Mouse (Mus musculus) 416B (cell line): ENCODE measurements at regions not wholly inside any gene's neighbourhood (a gene's known extent, or its start where the extent isn't known, plus 50 kb on each side); places are given as distances from the start of the nearest gene placed in this dataset.

Source experiments
- DNase-seq: peaks from one replicate; pipeline ENCODE4 v3.0.0; 2011; ENCODE audit warnings: low read depth

- no peak for DNase-seq
These were observed 179.2 kb upstream of the Sh3bp4 start for GRCm38 (mm10) chr1:88891041-88891440.

- no peak for DNase-seq
These were observed 167.8 kb upstream of the Sh3bp4 start for GRCm38 (mm10) chr1:88902426-88902825.

GRCm38 (mm10) chr1:88907766-88908463 is 162.3 kb upstream of the Sh3bp4 start:
- DNase-seq, result no peak

- no peak for DNase-seq
These were observed 161.5 kb upstream of the Sh3bp4 start for GRCm38 (mm10) chr1:88908683-88909082.

GRCm38 (mm10) chr1:88909314-88909713 is 160.9 kb upstream of the Sh3bp4 start:
- DNase-seq, result no peak

GRCm38 (mm10) chr1:88909864-88910573 is 160.2 kb upstream of the Sh3bp4 start:
- no peak for DNase-seq

GRCm38 (mm10) chr1:88911724-88912123 is 158.5 kb upstream of the Sh3bp4 start:
- DNase-seq, result no peak

GRCm38 (mm10) chr1:88916531-88917050 is 153.6 kb upstream of the Sh3bp4 start:
- DNase-seq, result no peak

GRCm38 (mm10) chr1:88921401-88921800 is 148.8 kb upstream of the Sh3bp4 start:
- no peak for DNase-seq

- no peak for DNase-seq
These were observed 146.2 kb upstream of the Sh3bp4 start for GRCm38 (mm10) chr1:88923791-88924581.

GRCm38 (mm10) chr1:88935191-88935590 is 135.0 kb upstream of the Sh3bp4 start:
- DNase-seq, result no peak

- no peak for DNase-seq
These were observed 134.4 kb upstream of the Sh3bp4 start for GRCm38 (mm10) chr1:88935779-88936178.

GRCm38 (mm10) chr1:88937327-88937726 is 132.9 kb upstream of the Sh3bp4 start:
- DNase-seq, result no peak

- no peak for DNase-seq
These were observed 131.8 kb upstream of the Sh3bp4 start for GRCm38 (mm10) chr1:88938458-88938857.

- DNase-seq, result no peak
These were observed 127.2 kb upstream of the Sh3bp4 start for GRCm38 (mm10) chr1:88943039-88943438.

GRCm38 (mm10) chr1:88945868-88946267 is 124.3 kb upstream of the Sh3bp4 start:
- no peak for DNase-seq

GRCm38 (mm10) chr1:88946374-88946773 is 123.8 kb upstream of the Sh3bp4 start:
- DNase-seq, result no peak

GRCm38 (mm10) chr1:88949911-88950310 is 120.3 kb upstream of the Sh3bp4 start:
- no peak for DNase-seq

- no peak for DNase-seq
These were observed 116.7 kb upstream of the Sh3bp4 start for GRCm38 (mm10) chr1:88953516-88953915.

GRCm38 (mm10) chr1:88954784-88955183 is 115.4 kb upstream of the Sh3bp4 start:
- DNase-seq, result no peak

GRCm38 (mm10) chr1:88957061-88957460 is 113.2 kb upstream of the Sh3bp4 start:
- DNase-seq, result no peak

- DNase-seq, result no peak
These were observed 110.5 kb upstream of the Sh3bp4 start for GRCm38 (mm10) chr1:88959715-88960114.

- no peak for DNase-seq
These were observed 110.1 kb upstream of the Sh3bp4 start for GRCm38 (mm10) chr1:88960142-88960541.
